Mouse (Mus musculus) megakaryocyte, embryonic 14.5 days (primary cell): ENCODE data around the gene Tymp.

Source experiments
- FLI1 ChIP-seq: IDR thresholded peaks from 2 replicates; pipeline ENCODE4 v1.6.1; 2012; ENCODE audit warnings: low read length, inconsistent platforms, mixed read lengths
- GATA1 ChIP-seq: IDR thresholded peaks from 3 replicates; pipeline ENCODE4 v1.6.1; 2012; ENCODE audit warnings: mixed read lengths, low read length, inconsistent platforms, borderline replicate concordance

GRCm38 (mm10) chr15:89376040-89376439 lies 799 bp downstream of the Tymp start:
- TF ChIP-seq FLI1 = no peak
- TF ChIP-seq GATA1 = no peak
